Mouse (Mus musculus): Measurements from ENCODE around the gene Ubash3a.

Gene Ubash3a

DNA sequence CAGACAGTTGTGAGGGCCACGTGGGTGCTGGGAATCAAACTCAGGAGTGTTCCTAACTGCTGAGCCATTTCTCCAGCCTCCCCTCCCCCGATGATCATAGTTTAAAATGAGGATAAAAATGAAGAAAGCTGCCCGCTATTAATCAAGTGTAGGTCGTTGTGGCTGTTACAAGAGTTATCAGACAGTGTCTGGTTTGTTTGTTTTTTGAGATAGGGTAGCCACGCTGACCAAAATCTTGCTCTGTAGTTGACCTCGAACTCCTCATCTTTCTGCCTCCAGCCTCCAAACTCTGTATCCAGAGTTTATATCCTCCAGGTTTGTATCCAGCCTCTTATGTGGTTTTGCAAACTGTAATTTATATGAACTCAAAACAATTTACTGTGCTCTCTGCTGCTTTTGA is 72.6 kb downstream of the Ubash3a start:
- DNase-seq (ENCODE audit: low spot score): no peak

DNA sequence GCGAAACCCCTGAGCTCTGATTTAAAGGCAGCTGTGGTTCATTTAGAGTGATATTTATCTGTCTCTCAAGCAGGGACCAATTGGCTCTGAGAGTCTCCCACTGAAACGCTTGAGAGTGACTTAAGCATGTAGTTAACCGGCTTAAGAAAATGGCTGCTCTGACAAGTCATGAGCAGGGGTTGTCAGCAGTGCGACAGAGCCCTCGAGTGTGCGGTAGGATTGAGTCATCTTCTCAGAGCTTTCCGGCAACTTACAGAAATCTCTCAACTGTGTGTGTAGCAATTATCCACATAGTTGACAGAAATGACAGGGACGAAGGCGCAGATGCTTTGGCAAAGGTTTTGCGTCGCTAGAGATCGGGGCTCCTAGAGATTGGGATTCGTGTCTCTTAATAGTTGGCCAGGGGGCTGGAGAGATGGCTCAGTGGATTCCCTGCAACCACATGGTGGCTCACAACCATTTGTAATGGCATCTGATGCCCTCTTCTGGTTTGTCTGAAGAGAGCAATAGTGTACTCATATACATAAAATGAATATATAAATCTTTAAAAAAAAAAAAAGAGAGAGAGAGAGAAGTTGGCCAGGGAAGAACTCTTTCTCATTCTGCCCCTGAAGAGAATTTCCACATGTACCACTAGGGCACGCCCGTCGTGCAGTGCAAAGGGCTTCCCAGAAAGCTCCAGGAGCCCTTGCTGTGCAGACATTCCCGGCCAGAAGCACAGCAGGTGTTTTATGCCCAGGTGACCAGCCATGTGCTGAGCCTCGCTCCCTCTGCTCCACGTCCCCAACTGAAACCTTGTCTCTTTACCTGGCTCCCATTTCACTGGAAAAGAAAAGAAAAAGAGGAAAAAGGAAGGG is 74.4 kb downstream of the Ubash3a start:
- DNase-seq (ENCODE audit: low spot score): peak; percentile 39

DNA sequence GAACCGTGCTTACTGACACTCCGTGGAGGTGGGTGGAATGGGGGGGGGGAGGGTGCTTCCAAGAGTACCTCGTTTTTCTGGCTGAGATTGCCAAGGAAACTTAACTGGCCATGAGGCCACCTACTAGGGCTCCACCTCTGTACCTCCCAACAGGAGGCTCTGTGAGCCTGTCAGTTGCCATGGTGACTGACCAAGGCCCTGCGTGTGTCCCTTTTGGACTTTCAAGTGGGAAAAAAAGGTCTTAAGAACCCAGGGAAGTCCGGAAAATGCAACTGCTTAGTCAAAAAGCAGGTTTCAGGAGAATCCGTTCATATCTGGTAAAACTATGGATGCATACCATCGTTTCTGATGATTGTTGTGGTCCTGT is 75.0 kb downstream of the Ubash3a start:
- no peak for DNase-seq (ENCODE audit: low spot score)

DNA sequence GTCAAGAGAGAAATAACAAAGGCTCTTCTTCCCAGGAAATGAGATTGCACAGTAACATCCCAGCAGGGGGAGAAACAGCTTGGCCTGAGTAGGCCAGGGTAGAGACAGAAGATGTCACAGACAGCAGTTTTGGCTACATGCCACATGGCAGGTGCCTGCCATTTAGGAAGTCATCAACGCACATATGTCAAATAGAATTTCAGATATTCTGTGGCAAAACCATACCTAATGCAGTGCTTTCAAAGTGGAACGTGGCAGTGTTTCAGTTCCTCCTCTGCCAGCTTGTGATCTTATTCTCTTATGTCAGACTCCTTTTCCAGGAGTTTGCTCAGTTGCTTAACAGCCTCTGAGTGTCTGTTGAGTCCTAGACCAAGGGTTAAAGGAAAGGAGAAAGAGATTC is 78.2 kb downstream of the Ubash3a start:
- DNase-seq (ENCODE audit: low spot score): no peak

DNA sequence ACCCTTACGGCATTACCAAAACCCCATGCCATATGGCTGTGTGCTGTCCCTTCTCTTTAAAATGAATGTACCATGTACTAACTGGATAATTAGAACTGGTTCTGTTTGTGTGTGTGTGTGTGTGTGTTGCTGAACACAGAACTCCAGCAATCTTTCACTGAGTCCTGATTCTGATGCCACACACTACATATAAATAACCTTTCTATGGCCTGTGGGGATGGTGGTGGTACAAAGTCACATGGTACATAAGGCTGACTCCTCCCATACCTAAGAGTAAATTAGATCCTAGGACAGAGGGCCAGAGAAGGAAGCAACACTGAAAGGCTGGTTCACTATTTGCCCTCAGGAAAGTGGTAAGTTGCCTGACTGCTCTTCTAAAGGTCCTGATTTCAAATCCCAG is 78.8 kb downstream of the Ubash3a start, which contains the start of gene Slc37a1:
TSS of gene Slc37a1 (plus strand) at position 301 of the 400 bp plus-strand sequence.
- no peak for DNase-seq (ENCODE audit: low spot score)

DNA sequence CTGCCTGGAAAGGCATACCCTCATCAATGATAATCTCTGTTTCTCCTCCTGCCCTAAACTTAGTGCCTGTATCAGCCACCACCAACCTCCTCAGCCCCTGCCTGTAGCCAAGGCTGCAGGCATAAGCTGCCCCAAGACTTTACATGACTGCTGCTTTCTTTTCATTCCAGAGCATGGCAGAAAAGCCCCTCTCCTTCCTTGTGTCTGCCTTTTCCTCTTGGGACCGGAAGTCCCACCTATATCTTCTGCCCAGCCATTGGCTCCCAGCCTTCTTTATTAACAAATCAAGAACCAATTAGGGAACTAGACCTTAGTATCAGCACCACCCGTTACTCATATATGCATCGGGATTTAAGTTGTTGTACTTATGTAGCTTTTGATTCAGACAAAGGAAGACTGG is 79.5 kb downstream of the Ubash3a start:
- no peak for DNase-seq (ENCODE audit: low spot score)

DNA sequence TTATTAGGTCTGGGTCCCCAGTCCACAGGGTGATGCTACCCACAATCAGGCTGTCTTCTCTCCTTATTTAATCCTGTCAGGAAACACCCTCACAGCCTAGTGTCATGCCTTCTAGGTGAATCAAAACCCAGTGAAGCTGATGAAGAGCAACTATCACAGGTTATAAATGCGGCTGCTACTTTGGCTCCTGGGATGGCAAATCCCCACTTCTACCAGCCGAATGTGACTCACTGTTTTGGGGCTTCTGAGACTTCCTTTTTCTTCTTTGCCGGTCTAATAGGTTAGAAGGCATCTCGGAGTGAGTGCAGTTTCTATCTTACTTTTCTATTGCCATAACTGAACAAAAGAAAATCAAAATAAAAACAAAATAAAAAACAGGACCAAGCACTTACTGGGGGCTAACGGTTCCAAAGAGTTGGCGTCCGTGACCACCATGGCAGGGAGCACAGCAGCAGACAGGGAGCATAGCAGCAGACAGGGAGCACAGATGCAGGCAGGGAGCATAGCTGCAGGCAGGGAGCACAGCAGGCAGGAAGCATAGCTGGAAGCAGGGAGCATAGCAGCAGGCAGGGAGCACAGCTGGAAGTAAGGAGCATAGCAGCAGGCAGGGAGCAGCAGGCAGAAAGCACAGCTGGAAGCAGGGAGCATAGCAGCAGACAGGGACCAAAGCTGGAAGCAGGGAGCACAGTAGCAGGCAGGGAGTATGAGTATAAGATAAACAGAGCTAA is 81.5 kb downstream of the Ubash3a start:
- no peak for DNase-seq (ENCODE audit: low spot score)

DNA sequence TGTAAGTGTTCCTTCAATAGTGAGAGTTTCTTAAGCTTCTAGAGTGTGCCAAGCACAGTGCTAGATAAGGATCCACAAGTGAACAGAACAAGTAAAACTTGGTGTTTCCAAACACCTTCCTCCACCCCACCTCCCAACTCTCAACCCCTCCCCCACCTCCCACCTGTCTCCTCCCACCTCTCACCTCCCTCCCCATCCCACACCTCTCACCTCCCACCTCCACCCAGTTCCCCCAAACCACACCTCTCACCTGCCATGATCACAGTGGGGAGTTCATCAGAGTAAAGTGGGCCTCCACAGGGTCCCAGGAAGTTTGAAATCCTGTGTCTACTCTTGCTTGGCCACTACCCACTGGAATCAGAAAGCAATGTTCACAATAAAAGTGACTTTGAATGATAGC is 82.6 kb downstream of the Ubash3a start:
- DNase-seq (ENCODE audit: low spot score): no peak

DNA sequence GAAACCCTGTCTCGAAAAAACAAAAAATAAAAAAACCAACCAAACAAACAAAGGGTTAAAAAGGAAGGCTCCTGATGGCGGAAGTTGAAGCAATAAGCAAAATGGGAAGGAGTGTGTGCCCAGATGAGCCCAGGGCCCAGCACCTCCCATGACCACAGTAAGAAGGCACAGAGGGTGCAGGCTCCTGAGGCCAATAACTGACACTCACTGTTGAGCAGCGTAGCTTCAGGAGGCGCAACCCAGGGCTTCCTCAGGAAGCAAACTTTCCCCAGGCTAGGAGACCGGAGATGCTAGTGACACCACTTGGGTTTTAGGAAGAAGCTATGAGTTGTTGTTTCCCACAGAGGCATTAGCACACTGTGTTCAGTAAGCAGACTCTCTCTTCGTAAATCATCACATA is 83.2 kb downstream of the Ubash3a start:
- DNase-seq (ENCODE audit: low spot score): no peak

DNA sequence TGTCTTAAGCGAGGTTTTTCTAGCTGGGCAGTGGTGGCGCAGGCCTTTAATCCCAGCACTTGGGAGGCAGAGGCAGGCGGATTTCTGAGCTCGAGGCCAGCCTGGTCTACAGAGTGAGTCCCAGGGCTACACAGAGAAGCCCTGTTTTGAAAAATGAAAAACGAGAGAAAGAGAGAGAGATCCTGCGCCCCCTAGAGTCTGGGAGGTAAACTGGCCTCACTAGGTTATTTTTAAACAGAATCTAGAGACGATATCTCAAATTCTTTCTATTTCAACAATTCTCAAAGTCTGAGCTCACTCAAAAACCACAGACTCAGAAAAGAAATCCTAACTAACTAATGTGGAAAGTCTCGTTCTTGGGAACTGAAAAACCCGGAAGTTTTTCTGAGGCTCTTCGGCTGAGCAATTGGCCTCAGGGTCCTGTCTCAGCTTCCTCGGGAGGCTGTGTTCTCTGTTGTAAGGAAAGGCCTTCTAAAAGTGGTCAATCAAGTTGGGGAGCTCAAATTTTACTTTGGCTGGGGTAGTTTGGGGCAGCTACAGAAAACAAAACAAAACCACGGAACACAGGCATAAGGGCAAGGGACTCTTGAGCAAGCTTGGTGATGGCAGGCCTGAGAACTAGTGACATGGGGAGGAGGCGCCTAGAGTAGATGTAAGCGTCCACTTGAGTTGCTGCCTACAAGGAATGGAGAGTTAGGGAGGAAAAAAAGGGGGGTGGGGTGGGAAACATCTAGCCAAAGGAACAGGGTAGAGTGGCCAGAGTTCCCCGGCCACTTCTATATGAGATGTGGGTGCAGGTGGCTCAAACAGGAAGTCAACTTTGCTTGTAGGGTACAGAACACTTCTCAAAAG is 86.9 kb downstream of the Ubash3a start:
- DNase-seq (ENCODE audit: low spot score): peak; percentile 39

DNA sequence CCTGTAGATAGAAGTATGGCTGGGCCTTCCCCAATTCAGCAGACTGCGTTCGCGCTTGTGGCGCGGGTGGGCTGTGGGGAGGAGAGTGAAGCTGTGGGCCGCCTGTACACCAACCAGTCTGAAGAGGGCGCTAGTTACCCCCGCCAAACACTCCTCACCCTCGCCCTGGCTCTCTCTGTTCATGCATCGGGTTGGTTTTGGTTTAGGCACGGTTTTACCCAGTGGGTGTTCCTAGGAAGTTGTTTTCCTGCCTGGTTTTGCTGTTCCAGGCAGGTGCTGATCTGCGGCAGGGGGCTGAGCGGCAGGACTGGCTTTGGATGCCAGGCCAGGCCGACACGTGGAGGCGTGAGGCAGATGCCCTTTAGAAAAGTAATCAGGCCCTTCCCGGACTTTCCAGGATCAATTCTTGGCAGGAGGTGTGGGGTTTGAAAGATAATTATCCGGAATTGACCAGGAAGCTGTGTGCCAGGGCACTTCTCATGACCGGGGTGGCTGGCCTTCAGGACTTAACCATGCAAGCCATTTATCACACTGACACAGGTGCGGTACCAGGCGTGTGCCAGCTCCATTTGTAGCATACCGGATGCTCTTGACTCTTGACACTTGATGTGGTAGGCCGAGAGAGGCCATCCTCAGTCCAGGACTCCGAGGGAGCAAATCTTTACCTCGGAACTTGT is 87.7 kb downstream of the Ubash3a start:
- DNase-seq (ENCODE audit: low spot score): peak; percentile 66

DNA sequence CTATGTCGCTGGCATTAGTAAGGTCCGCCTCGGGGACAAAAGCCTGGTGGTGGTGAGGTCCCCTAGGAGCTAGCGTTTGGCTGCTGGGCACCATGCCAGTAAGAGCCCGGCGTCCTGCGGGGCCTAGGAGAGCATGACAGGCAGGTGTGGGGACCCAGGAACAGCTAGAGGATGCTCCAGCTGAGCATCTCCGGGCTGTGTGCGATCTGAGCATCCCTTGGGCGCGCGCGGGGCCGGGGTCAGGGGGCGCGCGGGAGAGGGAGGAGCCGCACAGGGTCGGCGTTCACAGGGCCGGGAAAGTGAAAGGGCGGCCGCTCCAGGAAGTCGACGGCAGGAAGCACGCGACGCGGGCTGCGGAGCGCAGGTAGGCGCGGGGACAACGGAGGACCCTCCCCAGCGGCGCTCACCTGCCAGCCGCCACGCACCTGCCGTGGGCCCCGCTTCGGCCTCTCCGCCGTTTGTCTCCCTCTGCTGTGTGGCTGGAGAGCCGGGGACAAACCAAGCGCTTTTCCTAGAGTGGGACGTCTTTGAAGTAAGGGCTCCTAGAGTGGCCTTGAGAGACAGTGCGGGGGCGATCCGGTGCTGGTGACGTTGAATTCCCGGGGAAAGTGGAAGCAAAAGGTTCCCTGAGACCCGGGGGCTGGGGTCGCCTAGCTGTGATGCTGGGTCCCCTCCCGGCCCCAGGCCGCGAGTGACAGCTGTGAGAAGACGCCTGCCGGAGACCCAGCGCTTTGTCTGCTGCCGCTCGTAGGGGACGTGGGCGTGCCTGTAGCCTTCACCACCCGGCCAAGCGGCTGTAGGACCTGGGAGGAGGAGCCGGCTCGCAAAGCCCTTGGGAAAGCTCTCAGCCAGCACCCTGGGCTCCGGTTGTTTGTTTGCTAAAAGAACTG is 88.5 kb downstream of the Ubash3a start:
- DNase-seq (ENCODE audit: low spot score): peak; percentile 80

Measured in retina, embryonic 14.5 days (tissue).